Mouse (Mus musculus): ENCODE data around the gene Zbtb4. TPM values are rescaled to one million over a fixed set of nuclear protein-coding genes. Genes with fewer than 3 reads are reported as not detected.
A peak's percentile ranks its signal among the peaks of the same experiment; 100 is the strongest.

Zbtb4 gene
- polyA plus RNA-seq, 1 experiment = 13.8 TPM

- peaks cover 1% of the 10 kb centered on the region; the same call in 1 of the 2 replicates for H3K4me1 ChIP-seq (ENCODE audit: control insufficient read depth, insufficient read depth, low read length)
- no peak overlapping the region for H3K27ac ChIP-seq (ENCODE audit: control insufficient read depth, insufficient read depth, low read depth, low read length, poor library complexity)
- TF ChIP-seq CTCF (IDR thresholded peaks at IDR 0.05; ENCODE audit: control insufficient read depth, insufficient read depth, low read length) (no peak), POLR2A (IDR thresholded peaks at IDR 0.05; ENCODE audit: borderline replicate concordance, control insufficient read depth, low read depth, low read length) (no peak)
- H3K4me3 ChIP-seq (replicated peaks; ENCODE audit: control insufficient read depth, low read depth, low read length) = no peak overlapping the region
- 57% methylated on average over 7 of the region's 7 CpGs for WGBS
Observed at GRCm38 (mm10) chr11:69797924-69798323, 32.2 kb downstream of the Zbtb4 start.

GRCm38 (mm10) chr11:69799394-69800137, 33.9 kb downstream of the Zbtb4 start:
- Histone ChIP-seq H3K4me1 (ENCODE audit: control insufficient read depth, insufficient read depth, low read length) (peaks cover 1% of the 10 kb centered on the region; the same call in 1 of the 2 replicates), H3K4me3 (replicated peaks; ENCODE audit: control insufficient read depth, low read depth, low read length) (no peak overlapping the region), H3K27ac (ENCODE audit: control insufficient read depth, insufficient read depth, low read depth, low read length, poor library complexity) (no peak overlapping the region)
- no peak for TF ChIP-seq CTCF (IDR thresholded peaks at IDR 0.05; ENCODE audit: control insufficient read depth, insufficient read depth, low read length)
- TF ChIP-seq POLR2A (IDR thresholded peaks at IDR 0.05; ENCODE audit: borderline replicate concordance, control insufficient read depth, low read depth, low read length) = no peak
- 18% methylated on average over 12 of the region's 12 CpGs for WGBS

DNA sequence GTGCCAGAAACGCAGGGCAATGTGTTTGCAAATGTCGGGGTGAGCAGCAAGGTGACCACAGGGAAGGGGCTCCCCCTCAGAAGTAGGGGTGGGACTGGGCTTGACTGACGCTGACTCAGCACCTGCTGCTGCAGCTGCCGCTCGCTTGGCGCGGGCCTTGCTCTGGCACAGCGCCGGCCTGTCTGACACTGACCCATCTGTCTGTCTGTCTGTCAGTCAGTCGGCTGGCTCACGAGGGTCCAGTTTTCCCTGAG, 34.4 kb downstream of the Zbtb4 start:
- no peak for TF ChIP-seq CTCF (IDR thresholded peaks at IDR 0.05; ENCODE audit: control insufficient read depth, insufficient read depth, low read length)
- no peak for TF ChIP-seq POLR2A (IDR thresholded peaks at IDR 0.05; ENCODE audit: borderline replicate concordance, control insufficient read depth, low read depth, low read length)
- Histone ChIP-seq H3K4me3 (replicated peaks; ENCODE audit: control insufficient read depth, low read depth, low read length) (no peak overlapping the region), H3K27ac (ENCODE audit: control insufficient read depth, insufficient read depth, low read depth, low read length, poor library complexity) (no peak overlapping the region), H3K4me1 (ENCODE audit: control insufficient read depth, insufficient read depth, low read length) (peaks cover 1% of the 10 kb centered on the region; the same call in 1 of the 2 replicates)
- WGBS = 3% methylated on average over 11 of the region's 11 CpGs

- Histone ChIP-seq H3K27ac (ENCODE audit: control insufficient read depth, insufficient read depth, low read depth, low read length, poor library complexity) (no peak overlapping the region), H3K4me1 (ENCODE audit: control insufficient read depth, insufficient read depth, low read length) (peaks cover 1% of the 10 kb centered on the region; the same call in 1 of the 2 replicates), H3K4me3 (replicated peaks; ENCODE audit: control insufficient read depth, low read depth, low read length) (no peak overlapping the region)
- WGBS = under 1% methylated on average over 36 of the region's 36 CpGs
- TF ChIP-seq CTCF (IDR thresholded peaks at IDR 0.05; ENCODE audit: control insufficient read depth, insufficient read depth, low read length) (no peak), POLR2A (IDR thresholded peaks at IDR 0.05; ENCODE audit: borderline replicate concordance, control insufficient read depth, low read depth, low read length) (no peak)
Observed at GRCm38 (mm10) chr11:69800392-69801197, 34.9 kb downstream of the Zbtb4 start.

GRCm38 (mm10) chr11:69801379-69801977, 35.8 kb downstream of the Zbtb4 start, which contains the start of gene Fgf11:
TSS of gene Fgf11 (minus strand) at chr11:69801857.
- no peak within 1 kb of the TSS; the same call in 1 of the 2 replicates for H3K27ac ChIP-seq (ENCODE audit: control insufficient read depth, insufficient read depth, low read depth, low read length, poor library complexity)
- peak within 1 kb of the TSS; percentile 33 for H3K4me3 ChIP-seq (replicated peaks; ENCODE audit: control insufficient read depth, low read depth, low read length)
- peaks cover 1% of the 10 kb centered on the region; the same call in 1 of the 2 replicates for H3K4me1 ChIP-seq (ENCODE audit: control insufficient read depth, insufficient read depth, low read length)
- no peak for TF ChIP-seq POLR2A (IDR thresholded peaks at IDR 0.05; ENCODE audit: borderline replicate concordance, control insufficient read depth, low read depth, low read length)
- no peak for TF ChIP-seq CTCF (IDR thresholded peaks at IDR 0.05; ENCODE audit: control insufficient read depth, insufficient read depth, low read length)
- WGBS = 4% methylated on average over 33 of the region's 33 CpGs

DNA sequence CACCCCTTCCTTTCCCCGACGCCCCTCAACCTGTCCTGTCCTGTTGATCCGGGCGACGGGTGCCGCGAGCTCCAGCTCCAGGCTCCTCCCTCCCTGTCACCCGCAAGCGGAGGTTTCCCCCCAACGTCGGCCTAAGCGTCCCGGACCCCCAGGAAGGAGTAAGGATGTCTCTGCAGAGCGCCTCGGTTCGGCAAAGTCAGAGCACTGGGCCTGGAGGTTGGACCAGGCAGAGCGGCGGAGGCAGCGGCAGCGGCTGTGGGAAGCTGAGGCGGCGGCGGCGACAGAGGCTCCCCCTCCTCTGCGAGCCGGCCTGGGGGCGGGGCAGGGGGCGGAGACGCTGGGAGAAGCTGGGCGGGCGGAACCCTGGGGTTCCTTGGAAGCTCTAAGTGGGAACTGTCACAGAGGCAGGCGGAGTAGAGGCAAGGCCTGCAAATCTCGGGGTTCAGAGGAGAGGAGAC, 37.0 kb downstream of the Zbtb4 start:
- H3K4me1 ChIP-seq (ENCODE audit: control insufficient read depth, insufficient read depth, low read length) = peaks cover 1% of the 10 kb centered on the region; the same call in 1 of the 2 replicates
- H3K4me3 ChIP-seq (replicated peaks; ENCODE audit: control insufficient read depth, low read depth, low read length) = peak overlapping the region; percentile 33
- TF ChIP-seq CTCF (IDR thresholded peaks at IDR 0.05; ENCODE audit: control insufficient read depth, insufficient read depth, low read length) (no peak), POLR2A (IDR thresholded peaks at IDR 0.05; ENCODE audit: borderline replicate concordance, control insufficient read depth, low read depth, low read length) (no peak)
- under 1% methylated on average over 33 of the region's 33 CpGs for WGBS
- H3K27ac ChIP-seq (ENCODE audit: control insufficient read depth, insufficient read depth, low read depth, low read length, poor library complexity) = no peak overlapping the region; the same call in 1 of the 2 replicates

DNA sequence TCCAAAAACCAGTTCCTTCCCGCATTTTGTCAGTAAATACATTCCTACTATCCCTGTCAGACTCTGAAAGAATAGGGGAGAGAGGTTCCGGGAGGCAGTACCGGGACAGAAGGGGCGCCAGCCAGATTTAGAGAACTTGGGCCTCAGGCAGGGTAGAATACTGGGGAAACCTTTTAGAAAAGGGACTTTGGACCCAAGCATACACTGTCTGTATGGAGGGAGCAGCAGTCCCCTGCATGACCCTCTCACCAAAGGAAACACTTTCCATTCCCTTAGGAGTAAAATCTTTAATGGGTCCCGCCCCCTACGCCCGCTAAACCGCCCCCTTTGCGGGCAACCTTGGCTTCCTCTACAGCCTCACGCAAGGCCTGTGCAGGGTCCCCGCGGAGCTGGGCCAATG, 37.6 kb downstream of the Zbtb4 start:
- Histone ChIP-seq H3K27ac (ENCODE audit: control insufficient read depth, insufficient read depth, low read depth, low read length, poor library complexity) (no peak overlapping the region; the same call in 1 of the 2 replicates), H3K4me3 (replicated peaks; ENCODE audit: control insufficient read depth, low read depth, low read length) (no peak overlapping the region), H3K4me1 (ENCODE audit: control insufficient read depth, insufficient read depth, low read length) (peaks cover 1% of the 10 kb centered on the region; the same call in 1 of the 2 replicates)
- 3% methylated on average over 12 of the region's 12 CpGs for WGBS
- TF ChIP-seq CTCF (IDR thresholded peaks at IDR 0.05; ENCODE audit: control insufficient read depth, insufficient read depth, low read length) (no peak), POLR2A (IDR thresholded peaks at IDR 0.05; ENCODE audit: borderline replicate concordance, control insufficient read depth, low read depth, low read length) (no peak)

Measured in bone marrow, adult 2 months (tissue).